Mouse (Mus musculus) lung, postnatal 4 days (tissue): Measurements from ENCODE around the gene Akp3.

Experiments
- DNase-seq, 2 experiments: peaks; one replicate each; pipeline ENCODE4 v3.0.0; 2021

The Akp3 gene

DNA sequence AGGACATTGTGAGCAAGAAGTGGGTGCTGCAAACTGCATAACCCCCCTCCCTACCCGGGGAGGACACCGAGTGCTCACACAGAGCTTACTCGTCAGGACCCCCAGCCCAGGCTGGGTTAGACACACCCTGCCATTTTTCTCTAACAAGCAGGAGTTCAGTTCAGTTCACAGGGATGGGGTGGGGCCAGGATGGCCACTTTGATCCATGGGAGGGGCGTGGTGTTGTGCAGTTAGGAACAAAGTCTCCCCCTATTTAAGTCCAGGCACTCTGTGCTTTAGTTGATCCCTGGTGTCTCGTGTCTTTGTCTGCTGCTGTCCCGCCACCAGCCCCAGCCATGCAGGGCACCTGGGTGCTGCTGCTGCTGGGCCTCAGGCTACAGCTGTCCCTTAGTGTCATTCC lies at the start of gene Akp3:
Akp3 (plus strand) TSS at position 301 of the 400 bp plus-strand sequence.
- DNase-seq, result no peak

- DNase-seq, result no peak
Measured at GRCm38 (mm10) chr1:87086196-87086595, 38.6 kb upstream of the Akp3 start.

- no peak for DNase-seq
Measured at GRCm38 (mm10) chr1:87086964-87087363, 37.8 kb upstream of the Akp3 start.

DNA sequence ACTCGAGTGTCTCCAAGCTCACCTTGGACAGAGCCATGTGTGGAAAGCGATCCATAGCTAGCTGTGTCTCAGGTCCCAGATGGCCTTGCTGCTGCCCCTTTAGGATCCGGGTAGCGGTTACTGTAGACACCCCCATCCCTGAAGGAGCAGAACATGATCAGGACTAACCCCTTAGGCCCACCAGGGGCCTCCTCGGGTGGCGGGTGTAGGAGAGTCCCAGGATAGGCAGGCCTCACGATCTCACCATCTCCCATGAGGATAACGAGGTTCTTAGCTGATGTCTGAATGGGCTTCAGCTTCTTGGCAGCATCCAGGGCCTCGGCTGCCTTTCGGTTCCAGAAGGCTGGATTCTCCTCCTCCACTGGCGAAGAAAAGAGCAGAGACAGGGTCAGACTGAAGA lies 35.5 kb upstream of the Akp3 start:
- DNase-seq, result no peak

- DNase-seq, result no peak
Measured at GRCm38 (mm10) chr1:87089828-87090227, 34.9 kb upstream of the Akp3 start, which contains the start of gene Alppl2. Gene Alppl2, minus strand, starts transcription at chr1:87089928.

GRCm38 (mm10) chr1:87095642-87096041 lies 29.1 kb upstream of the Akp3 start:
- DNase-seq, result no peak

DNA sequence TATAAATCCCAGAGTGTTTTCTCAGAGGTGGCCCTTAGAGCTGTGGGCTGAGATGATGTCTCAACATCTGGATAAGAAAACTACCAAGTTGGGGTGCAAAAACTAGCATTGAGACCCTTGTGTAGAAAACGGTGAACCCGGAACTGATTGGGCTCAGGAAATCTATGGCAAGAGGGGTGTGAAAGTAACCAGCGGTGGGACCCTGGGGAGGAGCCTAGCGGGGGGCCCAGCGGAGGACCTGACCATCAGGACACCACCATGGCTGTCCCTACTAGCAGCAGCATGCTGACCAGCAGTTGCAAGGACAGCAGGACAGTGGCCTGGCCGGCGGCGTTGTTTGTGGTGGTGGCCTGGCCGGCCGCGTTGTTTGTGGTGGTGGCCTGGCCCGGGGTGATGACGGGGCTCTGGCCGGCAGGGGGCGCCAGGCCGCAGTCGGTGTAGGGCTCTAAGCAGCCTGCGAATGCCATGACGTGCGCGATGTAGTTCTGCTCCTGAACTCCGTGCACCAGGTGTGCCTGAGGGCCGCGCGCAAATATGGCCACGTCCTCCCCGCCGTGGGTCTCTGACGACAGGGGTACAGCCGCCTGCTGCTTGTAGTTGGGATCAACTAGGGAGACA lies 26.3 kb upstream of the Akp3 start:
- DNase-seq, result peak; percentile 67 to 71

DNA sequence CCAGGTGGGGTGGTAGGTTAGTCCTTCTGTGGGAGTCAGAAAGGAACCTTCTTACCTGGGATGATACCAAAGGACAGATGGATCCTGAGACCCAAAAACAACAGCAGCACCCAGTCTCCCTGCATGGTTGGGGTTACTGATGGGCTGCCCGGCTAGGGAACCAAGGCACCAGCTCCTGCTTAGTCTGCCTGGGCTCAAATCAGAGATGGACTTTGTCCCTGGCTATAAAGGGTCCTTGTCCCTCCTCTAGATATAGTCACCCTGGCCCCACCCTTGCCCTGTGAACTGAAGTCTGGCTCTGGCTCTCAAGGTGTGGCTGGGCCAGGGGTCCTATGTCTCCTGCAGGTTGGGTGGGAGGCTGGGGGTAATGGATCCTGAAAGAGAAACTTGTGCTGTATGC lies 23.4 kb upstream of the Akp3 start, which contains the start of gene Alpi:
Alpi (minus strand) TSS at position 196 of the 400 bp plus-strand sequence.
- DNase-seq, result no peak

GRCm38 (mm10) chr1:87102114-87102513 lies 22.7 kb upstream of the Akp3 start:
- no peak for DNase-seq

DNA sequence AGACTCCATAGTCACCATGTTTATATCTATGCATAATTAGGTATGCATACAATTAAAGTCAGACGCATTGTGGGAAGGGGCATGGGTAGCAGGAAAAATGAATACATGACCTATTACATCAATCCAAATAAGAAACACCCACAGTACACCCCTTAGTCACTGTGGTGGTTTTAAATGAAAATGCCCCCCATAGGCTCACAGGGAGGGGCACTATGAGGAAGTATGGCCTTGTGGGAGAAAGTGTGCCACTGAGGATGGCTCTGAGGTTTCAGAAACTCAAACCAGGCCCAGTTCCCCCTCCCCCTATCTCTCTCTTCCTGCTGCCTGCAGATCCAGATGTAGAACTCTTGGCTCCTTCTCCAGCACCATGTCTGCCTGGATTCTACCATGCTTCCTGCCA lies 20.8 kb upstream of the Akp3 start:
- no peak for DNase-seq

- DNase-seq, result no peak
Measured at GRCm38 (mm10) chr1:87106536-87106935, 18.2 kb upstream of the Akp3 start.

DNA sequence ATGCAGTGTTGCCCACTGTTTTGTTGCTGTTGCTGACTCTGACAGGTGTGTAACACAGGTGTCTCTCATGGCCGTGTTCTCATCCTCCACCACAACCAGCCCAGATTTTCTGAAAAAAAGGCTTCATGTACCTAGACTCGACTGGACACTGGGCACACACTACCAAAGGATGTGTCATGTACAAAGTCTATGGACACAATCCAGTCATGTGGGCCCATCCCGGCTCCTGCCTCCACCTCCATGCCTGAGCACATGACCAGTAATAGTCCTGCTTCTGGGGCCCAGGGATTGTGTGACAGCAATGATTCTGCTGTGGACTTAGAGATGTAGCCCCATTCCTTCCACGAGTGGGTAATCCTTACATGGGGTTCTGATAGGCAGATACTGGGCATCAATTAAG lies 16.2 kb upstream of the Akp3 start:
- DNase-seq, result no peak

DNA sequence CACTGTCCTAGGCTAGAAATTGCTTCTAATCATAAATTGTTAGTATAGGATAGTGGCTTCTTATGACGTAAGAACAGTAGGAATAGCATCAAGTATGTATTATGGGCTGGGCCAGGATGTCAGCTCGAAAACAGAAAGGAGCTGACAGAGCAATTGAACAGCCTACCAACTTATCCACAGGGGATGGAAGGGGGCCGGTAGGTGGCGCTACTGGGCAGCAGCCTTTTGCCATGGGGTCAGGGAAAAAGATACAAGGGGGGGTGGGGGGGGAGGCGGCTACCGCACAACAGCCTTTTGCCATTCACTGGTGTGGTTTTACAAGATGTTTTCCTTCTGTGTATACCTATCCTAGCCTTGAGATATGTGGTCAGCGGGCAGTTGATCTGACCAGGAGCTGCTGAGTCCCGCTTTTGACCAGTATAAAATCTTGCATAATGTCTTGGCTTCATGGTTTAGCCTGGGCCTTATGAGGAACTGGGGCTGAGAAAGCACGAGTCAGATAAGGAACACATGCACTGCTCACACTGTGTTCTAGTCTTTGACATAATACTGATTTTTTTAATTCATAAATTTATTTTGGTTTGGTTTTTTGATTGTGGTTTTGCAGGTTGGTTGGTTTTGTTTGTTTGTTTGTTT lies 12.9 kb upstream of the Akp3 start:
- peak in 1 of 2 experiments; percentile 32 for DNase-seq

- no peak for DNase-seq
Measured at GRCm38 (mm10) chr1:87114784-87115183, 10.0 kb upstream of the Akp3 start.

GRCm38 (mm10) chr1:87127206-87128030 lies 2.6 kb downstream of the Akp3 start:
- DNase-seq, result no peak

DNA sequence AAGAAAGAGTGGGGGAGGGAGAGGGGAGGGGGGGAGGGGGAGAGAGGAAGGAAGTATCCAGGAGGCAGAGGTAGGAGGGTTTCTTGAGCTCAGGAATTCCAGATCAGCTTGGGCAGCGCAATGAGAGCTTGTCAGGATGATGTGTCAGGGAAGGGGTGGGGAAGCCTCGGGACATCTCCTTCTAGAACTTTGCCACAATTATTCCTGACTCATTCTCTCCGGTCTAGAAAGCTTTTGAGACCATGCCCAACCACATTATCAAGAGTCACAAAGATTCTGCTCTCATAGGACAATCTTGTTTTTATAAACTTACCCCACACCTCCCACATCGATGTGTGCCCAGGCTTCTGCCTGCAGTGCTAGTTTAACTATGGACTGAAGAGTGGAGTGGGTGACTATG lies 7.0 kb downstream of the Akp3 start:
- DNase-seq, result no peak

GRCm38 (mm10) chr1:87141550-87141949 lies 16.8 kb downstream of the Akp3 start:
- DNase-seq, result peak in 1 of 2 experiments; percentile 11

GRCm38 (mm10) chr1:87142456-87142855 lies 17.7 kb downstream of the Akp3 start:
- DNase-seq, result peak in 1 of 2 experiments; percentile 60

DNA sequence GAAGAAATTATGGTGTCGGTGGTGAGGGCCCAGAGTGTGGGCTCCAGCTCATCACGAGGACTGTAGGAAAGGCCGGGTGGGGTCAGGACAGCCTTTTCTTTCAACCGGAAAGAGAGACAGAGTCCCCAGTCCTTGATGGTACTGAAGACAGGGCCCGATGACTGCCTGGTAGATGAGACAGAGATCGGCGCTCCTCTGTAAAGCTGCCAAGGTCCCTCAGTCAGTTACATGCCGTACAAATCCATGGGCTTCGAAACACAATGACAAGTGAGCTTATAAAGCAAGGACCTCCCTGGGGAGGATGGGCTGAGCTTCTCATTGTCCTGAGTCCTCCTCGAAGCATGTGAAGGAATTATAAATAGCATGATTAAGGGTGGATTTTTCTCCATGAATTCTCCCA lies 18.4 kb downstream of the Akp3 start:
- no peak for DNase-seq

DNA sequence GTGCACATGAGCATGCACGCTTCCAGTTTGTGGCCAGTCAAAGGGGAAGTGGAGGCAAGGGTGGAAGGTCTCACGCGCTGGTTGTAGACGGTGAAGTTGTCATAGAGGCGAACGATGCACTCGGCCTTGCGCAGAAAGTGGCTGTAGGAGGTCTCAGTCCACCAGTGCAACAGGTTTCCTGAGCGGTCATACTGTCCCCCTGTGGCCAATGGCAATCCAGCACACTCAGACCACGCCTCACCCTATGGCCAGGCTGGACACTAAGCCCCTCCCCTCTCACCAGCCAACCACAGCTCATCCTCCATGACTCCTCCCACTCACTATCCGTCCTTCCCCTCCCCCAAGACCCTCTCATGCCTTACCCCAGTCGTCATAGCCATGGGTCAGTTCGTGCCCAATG lies 24.6 kb downstream of the Akp3 start:
- no peak for DNase-seq

DNA sequence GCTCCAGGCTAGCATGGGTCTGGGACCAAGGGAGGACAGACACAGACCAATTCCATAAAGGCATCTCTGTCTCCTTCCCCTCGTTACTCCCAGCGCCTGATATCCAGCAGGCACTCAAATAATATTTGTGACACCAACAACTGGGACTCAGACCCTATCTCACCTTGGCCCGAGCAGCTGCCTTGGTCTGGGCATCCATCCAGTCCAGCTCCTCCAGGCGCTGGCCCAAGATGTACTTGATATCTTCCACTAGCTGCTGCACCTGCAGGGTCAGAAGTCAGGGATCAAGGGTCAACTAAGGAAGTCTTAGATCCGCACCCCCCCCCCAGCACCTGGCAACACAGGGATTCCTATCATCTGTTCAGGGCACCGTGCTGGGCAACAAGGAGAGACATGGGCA lies 26.5 kb downstream of the Akp3 start:
- no peak for DNase-seq

DNA sequence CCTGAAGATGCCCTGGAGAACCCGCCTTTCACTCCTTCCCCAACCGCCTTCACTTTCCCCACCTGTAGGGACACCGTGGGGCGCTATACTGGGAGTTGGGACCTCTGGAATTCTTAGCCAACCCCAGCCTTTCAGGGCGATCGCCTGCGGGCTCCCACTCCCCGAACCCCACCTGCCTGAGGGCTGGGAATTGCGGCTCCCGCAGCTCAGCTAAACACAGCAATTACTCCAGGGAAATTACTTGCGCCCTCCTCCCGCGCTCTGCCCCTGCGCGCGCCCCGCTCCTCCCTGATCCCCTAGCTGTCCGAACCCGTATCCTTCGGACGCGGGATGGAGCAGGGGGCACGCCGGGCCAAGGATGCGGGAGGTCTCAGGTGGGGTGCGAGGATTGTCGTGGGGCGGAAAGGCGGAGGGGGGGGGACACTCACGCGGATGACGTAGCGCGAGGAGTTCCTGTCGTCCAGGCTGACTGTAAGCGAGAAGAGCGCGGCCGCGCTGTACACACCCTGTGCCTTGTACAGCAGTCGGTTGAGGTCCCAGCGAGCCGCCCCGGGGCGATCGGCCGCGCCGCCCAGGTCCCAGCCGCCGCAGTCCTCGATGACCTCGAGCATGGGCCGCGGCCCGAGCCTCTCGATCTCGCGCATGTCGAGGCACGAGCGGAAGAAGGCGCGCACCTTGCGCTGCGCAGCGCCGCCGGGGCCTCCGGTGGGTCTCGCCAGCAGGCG lies 29.2 kb downstream of the Akp3 start:
- DNase-seq, result no peak

DNA sequence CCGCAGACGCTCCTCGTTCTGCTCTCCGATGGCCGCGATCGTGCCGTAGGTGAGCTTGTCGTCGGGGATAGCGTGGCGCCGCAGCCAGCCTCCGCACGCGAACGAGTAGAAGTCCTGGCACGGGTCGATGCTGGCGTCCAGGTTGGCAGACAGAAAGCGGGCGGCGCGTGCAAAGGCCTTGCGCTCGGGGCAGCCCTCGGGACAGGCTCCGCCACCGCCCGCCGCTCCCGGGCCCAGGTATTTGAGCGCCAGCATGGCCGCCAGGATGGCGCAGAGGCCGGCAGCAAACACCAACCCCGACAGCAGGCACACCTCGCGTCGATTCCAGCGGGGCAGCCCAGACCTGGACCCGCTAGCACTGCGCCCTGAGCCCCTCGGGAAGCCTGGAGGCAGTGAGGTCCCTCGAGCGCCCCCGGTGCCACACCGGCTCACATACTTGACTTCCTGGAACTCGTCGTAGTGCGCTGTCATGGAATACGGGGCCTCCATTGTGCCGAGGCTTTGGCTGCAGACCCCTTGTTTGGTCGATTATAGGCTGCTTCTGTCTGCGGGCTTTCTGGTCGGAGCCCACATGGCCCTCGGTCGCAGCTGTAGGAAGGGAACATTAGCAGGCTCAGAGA lies 29.8 kb downstream of the Akp3 start:
- DNase-seq, result no peak
